In the genomic region with DNA sequence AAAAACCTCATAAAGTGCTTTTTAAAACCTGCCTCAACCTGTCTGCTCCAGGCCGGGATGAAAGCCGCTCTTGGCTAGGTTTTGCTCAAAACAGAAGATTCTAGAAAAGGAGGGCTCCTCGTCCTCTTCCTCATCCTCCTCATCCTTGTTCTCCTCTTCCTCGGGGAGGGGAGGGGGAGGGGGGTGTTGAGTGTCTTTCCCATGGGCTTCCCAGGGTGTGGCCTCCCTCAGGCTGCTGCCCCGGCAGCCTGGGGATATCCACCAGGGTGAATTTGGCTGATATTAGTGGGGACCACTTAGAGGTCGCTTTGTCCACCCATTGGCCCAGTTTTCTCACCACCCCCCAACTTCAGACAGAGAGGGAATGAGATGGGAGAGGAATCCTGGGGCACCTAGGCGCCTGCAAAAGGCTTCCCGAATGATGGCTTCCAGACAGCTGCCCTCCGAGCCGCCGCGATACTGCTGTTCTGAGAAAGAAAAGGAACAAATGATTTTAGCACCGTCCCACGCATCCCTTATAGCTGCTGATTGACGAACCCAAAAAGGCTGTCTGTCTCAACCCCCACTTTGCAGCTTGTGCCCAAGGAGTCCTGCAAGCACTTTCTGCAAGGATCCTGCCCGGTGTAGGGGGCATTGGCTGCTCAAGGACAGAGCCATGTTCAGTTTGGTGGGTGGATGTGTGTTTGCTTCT, we compare ENCODE assay signal across 15 mouse cellular contexts.
A peak's percentile ranks its signal among the peaks of the same experiment; 100 is the strongest.
DNase-seq lines count a peak whose midpoint lies in the region; ATAC-seq and TF ChIP-seq lines count a peak whose summit lies in the region.
"Had no signal": no experiment of that assay in that cellular context is flagged by ENCODE, and none has a peak within 500 bp of the region (broad histone marks: within the 10 kb centered on the region; RNA-seq: fewer than 3 reads in every experiment).

No protein-coding gene starts in this region.

- 0 out of 2 replicates have a peak, but pooled peaks cover 3% of the 10 kb centered on the region for H3K27me3 ChIP-seq in liver, embryonic 11.5 days (replicated peaks; ENCODE audit: control insufficient read depth, insufficient read depth, low read length)
- no peaks in the 10 kb centered on the region for H3K27me3 ChIP-seq in limb, embryonic 15.5 days
- no peaks in the 10 kb centered on the region for H3K27me3 ChIP-seq in hindbrain, postnatal 0 days (ENCODE audit: insufficient read depth, low read length)
- H3K27me3 ChIP-seq in midbrain, embryonic 15.5 days (replicated peaks) = no peaks in the 10 kb centered on the region
- H3K27me3 ChIP-seq: embryonic facial prominence, embryonic 12.5 days; forebrain, embryonic 12.5 days had no signal

- ATAC-seq in liver, embryonic 11.5 days (replicated peaks; ENCODE audit: low FRiP score) = no peak
- ATAC-seq in limb, embryonic 15.5 days (ENCODE audit: insufficient number of reproducible peaks, low FRiP score, low TSS enrichment, low read depth) = no peak
- ATAC-seq in hindbrain, postnatal 0 days = no peak
- no peak for ATAC-seq in midbrain, embryonic 15.5 days (replicated peaks)

- no peak for DNase-seq in liver, embryonic 11.5 days (ENCODE audit: low spot score)
- no peak for DNase-seq in liver
- peak; percentile 68 for DNase-seq in brain, adult 2 months (ENCODE audit: low read depth, low spot score)
- DNase-seq in thymus, postnatal 14 days = peak; percentile 66
- DNase-seq in hindbrain, postnatal 0 days (ENCODE audit: low spot score) = no peak
- DNase-seq: cerebellum, adult 2 months; kidney, postnatal 25 days; layer of hippocampus, postnatal 36 days; lung, adult 18-20 months; right cerebral cortex, postnatal 25 days had no signal

- no peak overlapping the region for H3K9ac ChIP-seq in liver, embryonic 11.5 days (ENCODE audit: low read depth, low read length)
- H3K9ac ChIP-seq in limb, embryonic 15.5 days = no peak overlapping the region
- no peak overlapping the region for H3K9ac ChIP-seq in hindbrain, postnatal 0 days (replicated peaks; ENCODE audit: low read length)
- H3K9ac ChIP-seq in midbrain, embryonic 15.5 days = no peak overlapping the region
- H3K9ac ChIP-seq: embryonic facial prominence, embryonic 12.5 days; forebrain, embryonic 12.5 days had no signal

- peak overlapping the region; percentile 45 for H3K4me2 ChIP-seq in liver, embryonic 11.5 days
- 0 out of 2 replicates have a peak overlapping the region, but pooled peaks have one; percentile 0 for H3K4me2 ChIP-seq in limb, embryonic 15.5 days
- H3K4me2 ChIP-seq in hindbrain, postnatal 0 days (ENCODE audit: low read depth, low read length) = no peak overlapping the region
- no peak overlapping the region for H3K4me2 ChIP-seq in midbrain, embryonic 15.5 days
- H3K4me2 ChIP-seq: embryonic facial prominence, embryonic 12.5 days; forebrain, embryonic 12.5 days had no signal

- H3K27ac ChIP-seq in liver, embryonic 11.5 days (ENCODE audit: low read depth, low read length) = no peak overlapping the region
- peak overlapping the region; percentile 14; the same call in 1 of the 2 replicates for H3K27ac ChIP-seq in limb, embryonic 15.5 days
- H3K27ac ChIP-seq in hindbrain, postnatal 0 days = no peak overlapping the region
- no peak overlapping the region for H3K27ac ChIP-seq in midbrain, embryonic 15.5 days
- H3K27ac ChIP-seq: embryonic facial prominence, embryonic 12.5 days; forebrain, embryonic 12.5 days; macrophage had no signal

- H3K4me3 ChIP-seq in liver, embryonic 11.5 days (ENCODE audit: low read depth, low read length) = no peak overlapping the region
- no peak overlapping the region for H3K4me3 ChIP-seq in limb, embryonic 15.5 days
- H3K4me3 ChIP-seq in hindbrain, postnatal 0 days (ENCODE audit: low read length) = no peak overlapping the region
- no peak overlapping the region for H3K4me3 ChIP-seq in midbrain, embryonic 15.5 days
- H3K4me3 ChIP-seq: embryonic facial prominence, embryonic 12.5 days; forebrain, embryonic 12.5 days had no signal

- H3K4me1 ChIP-seq in liver, embryonic 11.5 days (replicated peaks; ENCODE audit: control insufficient read depth, insufficient read depth, low read length) = peaks cover 22% of the 10 kb centered on the region
- peaks cover 41% of the 10 kb centered on the region for H3K4me1 ChIP-seq in limb, embryonic 15.5 days
- no peaks in the 10 kb centered on the region for H3K4me1 ChIP-seq in hindbrain, postnatal 0 days (ENCODE audit: insufficient read depth, low read length)
- H3K4me1 ChIP-seq in midbrain, embryonic 15.5 days = peaks cover 3% of the 10 kb centered on the region; the same call in 1 of the 2 replicates

- no peak for TF ChIP-seq CTCF in hindbrain, postnatal 0 days (IDR thresholded peaks at IDR 0.05; ENCODE audit: low read depth)

- H3K36me3 ChIP-seq in liver, embryonic 11.5 days (ENCODE audit: control insufficient read depth, insufficient read depth, low read length) = no peaks in the 10 kb centered on the region
- no peaks in the 10 kb centered on the region for H3K36me3 ChIP-seq in limb, embryonic 15.5 days
- H3K36me3 ChIP-seq in hindbrain, postnatal 0 days (ENCODE audit: insufficient read depth, low read length) = no peaks in the 10 kb centered on the region
- no peaks in the 10 kb centered on the region for H3K36me3 ChIP-seq in midbrain, embryonic 15.5 days (replicated peaks)
- H3K36me3 ChIP-seq: embryonic facial prominence, embryonic 12.5 days; forebrain, embryonic 12.5 days had no signal

- H3K9me3 ChIP-seq in liver, embryonic 11.5 days (ENCODE audit: control insufficient read depth, low read length) = no peaks in the 10 kb centered on the region
- no peaks in the 10 kb centered on the region for H3K9me3 ChIP-seq in limb, embryonic 15.5 days
- H3K9me3 ChIP-seq in hindbrain, postnatal 0 days (ENCODE audit: low read length) = no peaks in the 10 kb centered on the region
- no peaks in the 10 kb centered on the region for H3K9me3 ChIP-seq in midbrain, embryonic 15.5 days
- H3K9me3 ChIP-seq: embryonic facial prominence, embryonic 12.5 days; forebrain, embryonic 12.5 days had no signal

- WGBS in liver, embryonic 11.5 days = 58% methylated on average over 16 of the region's 16 CpGs
- WGBS in limb, embryonic 15.5 days = 56% methylated on average over 16 of the region's 16 CpGs
- 67% methylated on average over 15 of the region's 16 CpGs for WGBS in hindbrain, postnatal 0 days
- 76% methylated on average over 15 of the region's 16 CpGs for WGBS in midbrain, embryonic 15.5 days

Comparison
In these comparisons a context has a peak if more than half of its experiments do, and no peak if none do; other contexts are left out.
1. DNase-seq: peak in brain, adult 2 months (single experiment) and thymus, postnatal 14 days (single experiment); none in liver, embryonic 11.5 days (single experiment), liver (single experiment) and hindbrain, postnatal 0 days (single experiment).
2. H3K4me2 ChIP-seq: peak in liver, embryonic 11.5 days (single experiment) and limb, embryonic 15.5 days (single experiment); none in hindbrain, postnatal 0 days (single experiment) and midbrain, embryonic 15.5 days (single experiment).